Mouse (Mus musculus): Measurements from ENCODE around the gene Ptprb.
A peak's percentile ranks its signal among the peaks of the same experiment; 100 is the strongest.

Ptprb gene

GRCm38 (mm10) chr10:116275280-116275679 is at the start of gene Ptprb:
Gene Ptprb (plus strand): TSS chr10:116275523.
- no peak for DNase-seq (ENCODE audit: low read depth, low spot score)

GRCm38 (mm10) chr10:116235299-116235698 is 40.0 kb upstream of the Ptprb start:
- DNase-seq (ENCODE audit: low read depth, low spot score) = peak; percentile 86

- DNase-seq (ENCODE audit: low read depth, low spot score) = no peak
Observed at GRCm38 (mm10) chr10:116242200-116242599, 33.1 kb upstream of the Ptprb start.

GRCm38 (mm10) chr10:116243373-116243772 is 31.9 kb upstream of the Ptprb start:
- peak; percentile 12 for DNase-seq (ENCODE audit: low read depth, low spot score)

GRCm38 (mm10) chr10:116245632-116246031 is 29.7 kb upstream of the Ptprb start:
- DNase-seq (ENCODE audit: low read depth, low spot score) = no peak

GRCm38 (mm10) chr10:116252668-116253067 is 22.7 kb upstream of the Ptprb start:
- no peak for DNase-seq (ENCODE audit: low read depth, low spot score)

- no peak for DNase-seq (ENCODE audit: low read depth, low spot score)
Observed at GRCm38 (mm10) chr10:116253972-116254371, 21.4 kb upstream of the Ptprb start.

GRCm38 (mm10) chr10:116259298-116259697 is 16.0 kb upstream of the Ptprb start:
- DNase-seq (ENCODE audit: low read depth, low spot score) = no peak

GRCm38 (mm10) chr10:116260658-116261433 is 14.5 kb upstream of the Ptprb start:
- peak; percentile 84 for DNase-seq (ENCODE audit: low read depth, low spot score)

- no peak for DNase-seq (ENCODE audit: low read depth, low spot score)
Observed at GRCm38 (mm10) chr10:116261559-116261958, 13.8 kb upstream of the Ptprb start.

GRCm38 (mm10) chr10:116264521-116264920 is 10.8 kb upstream of the Ptprb start:
- DNase-seq (ENCODE audit: low read depth, low spot score) = no peak

- DNase-seq (ENCODE audit: low read depth, low spot score) = peak; percentile 45
Observed at GRCm38 (mm10) chr10:116266561-116267433, 8.5 kb upstream of the Ptprb start.

GRCm38 (mm10) chr10:116267434-116267822 is 7.9 kb upstream of the Ptprb start:
- no peak for DNase-seq (ENCODE audit: low read depth, low spot score)

GRCm38 (mm10) chr10:116268343-116268742 is 7.0 kb upstream of the Ptprb start:
- DNase-seq (ENCODE audit: low read depth, low spot score) = peak; percentile 52

GRCm38 (mm10) chr10:116270646-116271469 is 4.5 kb upstream of the Ptprb start:
- DNase-seq (ENCODE audit: low read depth, low spot score) = no peak

GRCm38 (mm10) chr10:116271470-116271915 is 3.8 kb upstream of the Ptprb start:
- DNase-seq (ENCODE audit: low read depth, low spot score) = no peak

- no peak for DNase-seq (ENCODE audit: low read depth, low spot score)
Observed at GRCm38 (mm10) chr10:116272156-116272555, 3.2 kb upstream of the Ptprb start.

GRCm38 (mm10) chr10:116286697-116287344 is 11.5 kb downstream of the Ptprb start:
- no peak for DNase-seq (ENCODE audit: low read depth, low spot score)

GRCm38 (mm10) chr10:116288130-116288529 is 12.8 kb downstream of the Ptprb start:
- peak; percentile 89 for DNase-seq (ENCODE audit: low read depth, low spot score)

- no peak for DNase-seq (ENCODE audit: low read depth, low spot score)
Observed at GRCm38 (mm10) chr10:116290483-116290882, 15.2 kb downstream of the Ptprb start.

- no peak for DNase-seq (ENCODE audit: low read depth, low spot score)
Observed at GRCm38 (mm10) chr10:116291153-116291755, 15.9 kb downstream of the Ptprb start.

All from R1 (cell line).